Mouse (Mus musculus): ENCODE data around the gene Lipm. TPM values are rescaled to one million over a fixed set of nuclear protein-coding genes. Genes with fewer than 3 reads are reported as not detected.

Lipm gene
- polyA plus RNA-seq, 1 experiment from 2014 or later = not detected

GRCm38 (mm10) chr19:34171167-34171566 is 70.4 kb downstream of the Lipm start:
- Histone ChIP-seq H3K4me3 (no peak overlapping the region), H3K4me1 (peaks cover 6% of the 10 kb centered on the region; the same call in 1 of the 2 replicates), H3K27me3 (ENCODE audit: low read depth, poor library complexity, severe bottlenecking) (peaks cover 77% of the 10 kb centered on the region), H3K27ac (replicated peaks) (no peak overlapping the region), H3K9me3 (replicated peaks) (no peaks in the 10 kb centered on the region), H3K36me3 (no peaks in the 10 kb centered on the region)
- 76% methylated on average over 3 of the region's 3 CpGs for WGBS
- no peak for DNase-seq (ENCODE audit: low spot score)

Small RNA genes lying within 50 kb of the gene (microRNA-seq; reads per million reads assigned to microRNA genes)
- gene Gm23334 = not detected

Other genes starting within 250 kb of the Lipm start
- gene Lipf, start 139.7 kb upstream of the Lipm start, polyA plus RNA-seq (2016; fragmentation: Nextera tagmentation; extraction: Ambion mirVana) = not detected in 2 replicates
- not detected in 2 replicates for gene Lipk, start 92.6 kb upstream of the Lipm start, polyA plus RNA-seq (2016; fragmentation: Nextera tagmentation; extraction: Ambion mirVana)
- not detected in 2 replicates for gene Lipn, start 33.6 kb upstream of the Lipm start, polyA plus RNA-seq (2016; fragmentation: Nextera tagmentation; extraction: Ambion mirVana)
- gene Ankrd22, start 65.1 kb downstream of the Lipm start, polyA plus RNA-seq (2016; fragmentation: Nextera tagmentation; extraction: Ambion mirVana) = 0.11 TPM in 1 of 2 replicates, not detected in the other
- 1.9 and 2.2 TPM in 2 replicates for gene Stambpl1, start 91.3 kb downstream of the Lipm start, polyA plus RNA-seq (2016; fragmentation: Nextera tagmentation; extraction: Ambion mirVana)
- 19.0 and 33.6 TPM in 2 replicates for gene Acta2, start 154.7 kb downstream of the Lipm start, polyA plus RNA-seq (2016; fragmentation: Nextera tagmentation; extraction: Ambion mirVana)
- gene Fas, start 189.7 kb downstream of the Lipm start, polyA plus RNA-seq (2016; fragmentation: Nextera tagmentation; extraction: Ambion mirVana) = 0.38 and 0.41 TPM in 2 replicates

Data from midbrain, embryonic 10.5 days (tissue).